Mouse (Mus musculus): ENCODE measurements around the gene Fbxl7. TPM values are rescaled to one million over a fixed set of nuclear protein-coding genes. Genes with fewer than 3 reads are reported as not detected.

Fbxl7 gene
- polyA plus RNA-seq, 1 experiment from 2014 or later: 1.1 TPM

- H3K4me3 ChIP-seq (replicated peaks): no peak overlapping the region
- no peaks in the 10 kb centered on the region for H3K36me3 ChIP-seq
- no peaks in the 10 kb centered on the region for H3K27me3 ChIP-seq
- no peak for ATAC-seq (ENCODE audit: low read depth)
- H3K9me3 ChIP-seq (replicated peaks): no peaks in the 10 kb centered on the region
- H3K4me2 ChIP-seq: no peak overlapping the region
- DNase-seq: no peak
- no peak overlapping the region for H3K9ac ChIP-seq
- H3K27ac ChIP-seq: no peak overlapping the region
- 61% methylated on average over 3 of the region's 3 CpGs for WGBS (ENCODE audit: insufficient replicate concordance)
- H3K4me1 ChIP-seq (replicated peaks): no peaks in the 10 kb centered on the region
These were observed 202.3 kb downstream of the Fbxl7 start for GRCm38 (mm10) chr15:26693075-26693474.

- no peak overlapping the region for H3K4me3 ChIP-seq (replicated peaks)
- H3K27me3 ChIP-seq: no peaks in the 10 kb centered on the region
- 61% methylated on average over 10 of the region's 10 CpGs for WGBS (ENCODE audit: insufficient replicate concordance)
- H3K9ac ChIP-seq: no peak overlapping the region
- H3K36me3 ChIP-seq: no peaks in the 10 kb centered on the region
- no peak for ATAC-seq (ENCODE audit: low read depth)
- no peak for DNase-seq
- H3K27ac ChIP-seq: no peak overlapping the region
- no peaks in the 10 kb centered on the region for H3K4me1 ChIP-seq (replicated peaks)
- H3K4me2 ChIP-seq: no peak overlapping the region
- no peaks in the 10 kb centered on the region for H3K9me3 ChIP-seq (replicated peaks)
These were observed 206.8 kb downstream of the Fbxl7 start for GRCm38 (mm10) chr15:26688472-26689104.

- Histone ChIP-seq H3K9ac (no peak overlapping the region), H3K4me2 (no peak overlapping the region), H3K36me3 (no peaks in the 10 kb centered on the region), H3K4me1 (replicated peaks) (no peaks in the 10 kb centered on the region), H3K27ac (no peak overlapping the region), H3K27me3 (no peaks in the 10 kb centered on the region), H3K9me3 (replicated peaks) (no peaks in the 10 kb centered on the region), H3K4me3 (replicated peaks) (no peak overlapping the region)
- DNase-seq (no peak), ATAC-seq (ENCODE audit: low read depth) (no peak)
- WGBS (ENCODE audit: insufficient replicate concordance): 70% methylated on average over 7 of the region's 7 CpGs
These were observed 207.7 kb downstream of the Fbxl7 start for GRCm38 (mm10) chr15:26687729-26688128.

GRCm38 (mm10) chr15:26682279-26682678, 213.1 kb downstream of the Fbxl7 start:
- DNase-seq (no peak), ATAC-seq (ENCODE audit: low read depth) (no peak)
- Histone ChIP-seq H3K4me2 (no peak overlapping the region), H3K36me3 (no peaks in the 10 kb centered on the region), H3K9me3 (replicated peaks) (no peaks in the 10 kb centered on the region), H3K4me1 (replicated peaks) (no peaks in the 10 kb centered on the region), H3K27ac (no peak overlapping the region), H3K4me3 (replicated peaks) (no peak overlapping the region), H3K27me3 (no peaks in the 10 kb centered on the region), H3K9ac (no peak overlapping the region)
- 78% methylated on average over 9 of the region's 9 CpGs for WGBS (ENCODE audit: insufficient replicate concordance)

- 64% methylated on average over 5 of the region's 5 CpGs for WGBS (ENCODE audit: insufficient replicate concordance)
- H3K4me1 ChIP-seq (replicated peaks): no peaks in the 10 kb centered on the region
- H3K9ac ChIP-seq: no peak overlapping the region
- no peak for ATAC-seq (ENCODE audit: low read depth)
- H3K27me3 ChIP-seq: no peaks in the 10 kb centered on the region
- H3K4me2 ChIP-seq: no peak overlapping the region
- no peaks in the 10 kb centered on the region for H3K36me3 ChIP-seq
- H3K27ac ChIP-seq: no peak overlapping the region
- DNase-seq: no peak
- no peaks in the 10 kb centered on the region for H3K9me3 ChIP-seq (replicated peaks)
- H3K4me3 ChIP-seq (replicated peaks): no peak overlapping the region
These were observed 222.0 kb downstream of the Fbxl7 start for GRCm38 (mm10) chr15:26673239-26673859.

- H3K27ac ChIP-seq: no peak overlapping the region
These were observed 240.4 kb downstream of the Fbxl7 start for GRCm38 (mm10) chr15:26654988-26655387.

GRCm38 (mm10) chr15:26642563-26642962, 252.8 kb downstream of the Fbxl7 start:
- 67% methylated on average over 4 of the region's 4 CpGs for WGBS (ENCODE audit: insufficient replicate concordance)
- H3K36me3 ChIP-seq: no peaks in the 10 kb centered on the region
- no peak for ATAC-seq (ENCODE audit: low read depth)

More at GRCm38 (mm10) chr15:26654988-26655387, 240.4 kb downstream of the Fbxl7 start:
- DNase-seq (no peak), ATAC-seq (ENCODE audit: low read depth) (no peak)
- H3K4me3 ChIP-seq (replicated peaks): no peak overlapping the region
- H3K4me2 ChIP-seq: no peak overlapping the region
- H3K4me1 ChIP-seq (replicated peaks): no peaks in the 10 kb centered on the region
- no peaks in the 10 kb centered on the region for H3K27me3 ChIP-seq
- no peak overlapping the region for H3K9ac ChIP-seq
- WGBS (ENCODE audit: insufficient replicate concordance): 76% methylated on average over 8 of the region's 8 CpGs
- H3K36me3 ChIP-seq: no peaks in the 10 kb centered on the region
- H3K9me3 ChIP-seq (replicated peaks): no peaks in the 10 kb centered on the region

GRCm38 (mm10) chr15:26639726-26640125, 255.7 kb downstream of the Fbxl7 start:
- DNase-seq: no peak
- no peaks in the 10 kb centered on the region for H3K9me3 ChIP-seq (replicated peaks)
- WGBS (ENCODE audit: insufficient replicate concordance): 48% methylated on average over 7 of the region's 7 CpGs

More at GRCm38 (mm10) chr15:26642563-26642962, 252.8 kb downstream of the Fbxl7 start:
- Histone ChIP-seq H3K4me1 (replicated peaks) (no peaks in the 10 kb centered on the region), H3K27me3 (no peaks in the 10 kb centered on the region), H3K9me3 (replicated peaks) (no peaks in the 10 kb centered on the region), H3K4me3 (replicated peaks) (no peak overlapping the region), H3K27ac (no peak overlapping the region), H3K9ac (no peak overlapping the region), H3K4me2 (no peak overlapping the region)
- DNase-seq: no peak

GRCm38 (mm10) chr15:26635591-26635990, 259.8 kb downstream of the Fbxl7 start:
- no peak overlapping the region for H3K9ac ChIP-seq
- H3K4me3 ChIP-seq (replicated peaks): no peak overlapping the region
- H3K27me3 ChIP-seq: no peaks in the 10 kb centered on the region
- H3K9me3 ChIP-seq (replicated peaks): no peaks in the 10 kb centered on the region
- H3K4me2 ChIP-seq: no peak overlapping the region
- ATAC-seq (ENCODE audit: low read depth): no peak
- H3K27ac ChIP-seq: no peak overlapping the region
- H3K4me1 ChIP-seq (replicated peaks): no peaks in the 10 kb centered on the region
- no peaks in the 10 kb centered on the region for H3K36me3 ChIP-seq
- WGBS (ENCODE audit: insufficient replicate concordance): 78% methylated on average over 5 of the region's 5 CpGs
- no peak for DNase-seq

More at GRCm38 (mm10) chr15:26639726-26640125, 255.7 kb downstream of the Fbxl7 start:
- H3K4me3 ChIP-seq (replicated peaks): no peak overlapping the region
- H3K36me3 ChIP-seq: no peaks in the 10 kb centered on the region
- no peaks in the 10 kb centered on the region for H3K27me3 ChIP-seq
- no peak for ATAC-seq (ENCODE audit: low read depth)
- no peaks in the 10 kb centered on the region for H3K4me1 ChIP-seq (replicated peaks)
- no peak overlapping the region for H3K4me2 ChIP-seq
- no peak overlapping the region for H3K9ac ChIP-seq
- no peak overlapping the region for H3K27ac ChIP-seq

GRCm38 (mm10) chr15:26628181-26628580, 267.2 kb downstream of the Fbxl7 start:
- no peak for ATAC-seq (ENCODE audit: low read depth)
- Histone ChIP-seq H3K27me3 (no peaks in the 10 kb centered on the region), H3K9me3 (replicated peaks) (no peaks in the 10 kb centered on the region), H3K4me3 (replicated peaks) (no peak overlapping the region), H3K4me1 (replicated peaks) (no peaks in the 10 kb centered on the region), H3K9ac (no peak overlapping the region), H3K36me3 (no peaks in the 10 kb centered on the region), H3K27ac (no peak overlapping the region), H3K4me2 (no peak overlapping the region)
- WGBS (ENCODE audit: insufficient replicate concordance): 64% methylated on average over 2 of the region's 2 CpGs
- no peak for DNase-seq

GRCm38 (mm10) chr15:26623242-26623641, 272.1 kb downstream of the Fbxl7 start:
- Histone ChIP-seq H3K9me3 (replicated peaks) (no peaks in the 10 kb centered on the region), H3K9ac (no peak overlapping the region), H3K4me1 (replicated peaks) (no peaks in the 10 kb centered on the region), H3K27me3 (no peaks in the 10 kb centered on the region), H3K36me3 (no peaks in the 10 kb centered on the region), H3K27ac (no peak overlapping the region), H3K4me3 (replicated peaks) (no peak overlapping the region), H3K4me2 (no peak overlapping the region)
- DNase-seq: no peak
- no peak for ATAC-seq (ENCODE audit: low read depth)
- WGBS (ENCODE audit: insufficient replicate concordance): 84% methylated on average over 17 of the region's 17 CpGs

- H3K4me1 ChIP-seq (replicated peaks): no peaks in the 10 kb centered on the region
- WGBS (ENCODE audit: insufficient replicate concordance): 52% methylated on average over 5 of the region's 5 CpGs
- DNase-seq (no peak), ATAC-seq (ENCODE audit: low read depth) (no peak)
- no peaks in the 10 kb centered on the region for H3K36me3 ChIP-seq
- H3K4me2 ChIP-seq: no peak overlapping the region
- no peak overlapping the region for H3K4me3 ChIP-seq (replicated peaks)
- H3K9ac ChIP-seq: no peak overlapping the region
- H3K9me3 ChIP-seq (replicated peaks): no peaks in the 10 kb centered on the region
- H3K27ac ChIP-seq: no peak overlapping the region
- H3K27me3 ChIP-seq: no peaks in the 10 kb centered on the region
These were observed 275.1 kb downstream of the Fbxl7 start for GRCm38 (mm10) chr15:26620279-26620678.

All from liver, embryonic 13.5 days (tissue).